Mouse (Mus musculus) heart, adult 2 months (tissue): ENCODE data around the gene Them7.

Source experiments
- CTCF ChIP-seq: fragments of 200-600 bp; IDR thresholded peaks from 2 replicates; pipeline ENCODE4 v1.8.1; 2022; ENCODE audit warnings: antibody characterized with exemption, mild to moderate bottlenecking, moderate library complexity
- POLR2A ChIP-seq: fragments of 200-500 bp; IDR thresholded peaks from 2 replicates; pipeline ENCODE4 v1.6.1; 2011; ENCODE audit warnings: mild to moderate bottlenecking, low read depth, low read length, control low read depth; ENCODE audit not compliant: insufficient read depth

DNA sequence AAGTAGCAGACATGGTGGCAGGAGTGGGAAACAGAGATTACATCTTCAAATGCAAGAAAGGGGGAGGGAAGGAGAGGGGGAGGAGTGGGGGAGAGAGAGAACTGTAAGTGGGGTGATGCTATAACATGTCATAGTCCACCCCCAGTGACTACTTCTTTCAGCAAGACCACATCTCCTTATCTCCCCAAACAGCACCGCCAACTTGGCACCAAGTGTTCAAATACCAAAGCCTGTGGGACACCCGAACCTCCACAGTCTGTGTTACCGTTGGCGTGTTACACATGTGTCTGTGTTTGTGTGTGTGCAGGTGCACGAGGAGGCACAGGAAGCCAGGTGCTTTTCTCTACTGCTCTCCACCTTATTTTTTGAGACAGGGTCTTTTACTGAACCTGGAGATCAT is 4.9 kb upstream of the Them7 start:
- TF ChIP-seq CTCF (no peak), POLR2A (no peak)
